Mouse (Mus musculus) heart, embryonic 10.5 days (tissue): Measurements from ENCODE around the gene Ift43. TPM values are rescaled to one million over a fixed set of nuclear protein-coding genes. Genes with fewer than 3 reads are reported as not detected.

ENCODE experiments used
- DNase-seq: peaks from one replicate; pipeline ENCODE4 v3.0.0-alpha.2; 2017; ENCODE audit warnings: low spot score
- H3K27ac ChIP-seq: fragments of 300-500 bp; sonication (generic); 2 replicates; pipeline ENCODE4 v1.5.1; 2016; ENCODE audit warnings: mild to moderate bottlenecking
- H3K27me3 ChIP-seq: fragments of 300-500 bp; sonication (generic); 2 replicates; pipeline ENCODE4 v1.6.1; 2016; ENCODE audit warnings: mild to moderate bottlenecking; ENCODE audit not compliant: poor library complexity, insufficient read depth, severe bottlenecking
- H3K36me3 ChIP-seq: fragments of 300-500 bp; sonication (generic); 2 replicates; pipeline ENCODE4 v1.6.1; 2016; ENCODE audit warnings: mild to moderate bottlenecking, moderate library complexity
- H3K4me1 ChIP-seq: fragments of 300-500 bp; sonication (generic); 2 replicates; pipeline ENCODE4 v1.6.1; 2016; ENCODE audit warnings: mild to moderate bottlenecking
- H3K4me3 ChIP-seq: fragments of 300-500 bp; sonication (generic); 2 replicates; pipeline ENCODE4 v1.5.1; 2016; ENCODE audit warnings: mild to moderate bottlenecking, moderate library complexity
- H3K9me3 ChIP-seq: fragments of 300-500 bp; sonication (generic); 2 replicates; pipeline ENCODE4 v1.6.1; 2016; ENCODE audit warnings: mild to moderate bottlenecking, moderate library complexity
- WGBS: fragments of 180-500 bp; shearing (Covaris S2); methylation state at CpG from one replicate; pipeline ENCODE4 v1.1.7; 2016; 5-methylcytosine and 5-hydroxymethylcytosine counted together
- polyA plus RNA-seq: library from polyadenylated mRNA; unstranded; fragments of >200 nt; fragmentation: Nextera tagmentation; extraction: Ambion mirVana; gene quantifications from 2 replicates; pipeline ENCODE4 v1.2.1, GENCODE M21; 2016

Ift43 gene
- polyA plus RNA-seq, 1 experiment from 2014 or later = 104 TPM

DNA sequence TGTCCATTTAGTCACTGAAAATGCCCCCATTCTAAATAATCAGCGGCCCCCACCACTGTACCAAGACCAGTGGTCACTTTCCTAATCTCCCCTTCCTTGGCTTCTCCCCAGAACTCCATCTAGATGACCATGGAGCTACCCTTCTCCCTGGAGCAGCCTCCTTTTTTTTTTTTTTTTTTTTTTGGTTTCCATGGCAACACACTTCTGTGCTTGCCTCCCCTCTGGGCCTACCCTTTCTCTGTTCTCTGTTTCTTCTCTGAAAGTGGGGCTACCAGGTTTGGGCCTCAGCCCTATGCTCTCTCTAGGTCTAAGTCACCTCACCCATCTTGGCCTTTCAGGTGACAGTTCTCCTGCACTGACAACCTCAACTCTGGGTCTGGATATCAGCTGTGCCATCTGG is 100.1 kb downstream of the Ift43 start:
- Histone ChIP-seq H3K27ac (no peak overlapping the region), H3K9me3 (no peaks in the 10 kb centered on the region), H3K36me3 (no peaks in the 10 kb centered on the region), H3K4me1 (peaks cover 28% of the 10 kb centered on the region), H3K4me3 (no peak overlapping the region), H3K27me3 (peaks cover 12% of the 10 kb centered on the region; the same call in 1 of the 2 replicates)
- 77% methylated on average over 1 of the region's 1 CpGs for WGBS
- no peak for DNase-seq

GRCm38 (mm10) chr12:86188161-86188560 is 105.8 kb downstream of the Ift43 start:
- Histone ChIP-seq H3K27ac (no peak overlapping the region), H3K4me1 (peaks cover 26% of the 10 kb centered on the region), H3K36me3 (no peaks in the 10 kb centered on the region), H3K9me3 (no peaks in the 10 kb centered on the region), H3K27me3 (peaks cover 15% of the 10 kb centered on the region; the same call in 1 of the 2 replicates), H3K4me3 (no peak overlapping the region)
- DNase-seq = no peak
- 68% methylated on average over 5 of the region's 5 CpGs for WGBS

DNA sequence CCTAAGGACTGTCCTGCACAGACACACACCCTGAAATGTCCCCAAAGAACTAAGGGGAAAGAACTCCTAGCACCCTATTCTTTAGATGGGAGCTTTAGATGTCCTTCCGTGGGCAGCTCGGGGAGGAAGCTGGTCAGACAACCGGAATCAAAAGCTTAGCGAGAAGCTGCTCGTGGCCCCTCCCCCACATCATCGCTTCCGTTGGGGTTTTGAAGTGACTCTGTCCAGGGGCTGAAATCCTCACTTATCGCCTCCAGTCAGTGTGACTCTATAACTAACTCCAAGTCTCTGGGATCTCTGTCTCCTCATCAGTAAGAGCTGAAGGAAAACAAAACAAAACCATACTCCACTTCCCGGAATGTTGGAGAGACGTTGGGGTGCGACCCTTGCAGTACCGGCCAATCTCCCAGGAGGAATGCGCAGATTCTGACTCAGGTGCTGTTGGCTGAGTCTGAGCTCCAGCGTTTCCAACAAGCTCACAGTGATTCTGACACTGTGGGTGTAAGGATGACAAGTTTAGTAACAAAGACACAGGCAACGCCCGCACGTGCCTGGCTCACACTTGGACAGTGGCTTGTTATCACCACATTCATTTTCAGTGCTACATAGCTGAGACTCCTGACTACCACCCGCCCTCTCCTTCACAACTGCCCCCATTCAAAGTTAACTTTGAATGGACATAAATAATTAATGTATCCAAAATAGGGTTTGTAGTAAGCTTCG is 107.4 kb downstream of the Ift43 start:
- Histone ChIP-seq H3K36me3 (no peaks in the 10 kb centered on the region), H3K27me3 (peaks cover 15% of the 10 kb centered on the region; the same call in 1 of the 2 replicates), H3K4me3 (no peak overlapping the region), H3K27ac (no peak overlapping the region), H3K9me3 (no peaks in the 10 kb centered on the region), H3K4me1 (peaks cover 26% of the 10 kb centered on the region)
- DNase-seq = no peak
- 15% methylated on average over 19 of the region's 19 CpGs for WGBS

- Histone ChIP-seq H3K9me3 (no peaks in the 10 kb centered on the region), H3K4me1 (peaks cover 26% of the 10 kb centered on the region), H3K36me3 (no peaks in the 10 kb centered on the region), H3K27ac (no peak overlapping the region), H3K27me3 (0 out of 2 replicates have a peak, but pooled peaks cover 6% of the 10 kb centered on the region), H3K4me3 (no peak overlapping the region)
- 51% methylated on average over 15 of the region's 15 CpGs for WGBS
- DNase-seq = no peak
Observed at GRCm38 (mm10) chr12:86192036-86192449, 109.7 kb downstream of the Ift43 start.

GRCm38 (mm10) chr12:86196944-86197343 is 114.6 kb downstream of the Ift43 start:
- H3K9me3 ChIP-seq = no peaks in the 10 kb centered on the region
- DNase-seq = no peak
- no peak overlapping the region for H3K4me3 ChIP-seq
- no peaks in the 10 kb centered on the region for H3K27me3 ChIP-seq
- no peak overlapping the region for H3K27ac ChIP-seq
- no peaks in the 10 kb centered on the region for H3K36me3 ChIP-seq
- WGBS = 83% methylated on average over 7 of the region's 7 CpGs
- peaks cover 7% of the 10 kb centered on the region for H3K4me1 ChIP-seq

- Histone ChIP-seq H3K27ac (no peak overlapping the region), H3K4me1 (peaks cover 8% of the 10 kb centered on the region; the same call in 1 of the 2 replicates), H3K27me3 (no peaks in the 10 kb centered on the region; the same call in 1 of the 2 replicates), H3K4me3 (no peak overlapping the region), H3K36me3 (no peaks in the 10 kb centered on the region), H3K9me3 (no peaks in the 10 kb centered on the region)
- no peak for DNase-seq
- 40% methylated on average over 8 of the region's 8 CpGs for WGBS
Observed at GRCm38 (mm10) chr12:86203443-86204057, 121.2 kb downstream of the Ift43 start.

GRCm38 (mm10) chr12:86211099-86211520 is 128.8 kb downstream of the Ift43 start:
- Histone ChIP-seq H3K9me3 (no peaks in the 10 kb centered on the region), H3K36me3 (no peaks in the 10 kb centered on the region), H3K4me3 (peak overlapping the region; percentile 28; the same call in 1 of the 2 replicates), H3K27me3 (peaks cover 71% of the 10 kb centered on the region), H3K4me1 (peaks cover 13% of the 10 kb centered on the region), H3K27ac (no peak overlapping the region)
- 2% methylated on average over 19 of the region's 19 CpGs for WGBS
- no peak for DNase-seq

Other genes with a start within 250 kb of the Ift43 start
- 13.0 and 15.3 TPM in 2 replicates for gene Tgfb3, start 3.5 kb upstream of the Ift43 start, polyA plus RNA-seq
- 15.7 and 17.6 TPM in 2 replicates for gene Gpatch2l, start 159.3 kb downstream of the Ift43 start, polyA plus RNA-seq